Mouse (Mus musculus): ENCODE data around the gene Gtdc1. TPM values are rescaled to one million over a fixed set of nuclear protein-coding genes. Genes with fewer than 3 reads are reported as not detected.

The Gtdc1 gene
- total RNA-seq, 2 experiments from 2014 or later, result 87.1 TPM

DNA sequence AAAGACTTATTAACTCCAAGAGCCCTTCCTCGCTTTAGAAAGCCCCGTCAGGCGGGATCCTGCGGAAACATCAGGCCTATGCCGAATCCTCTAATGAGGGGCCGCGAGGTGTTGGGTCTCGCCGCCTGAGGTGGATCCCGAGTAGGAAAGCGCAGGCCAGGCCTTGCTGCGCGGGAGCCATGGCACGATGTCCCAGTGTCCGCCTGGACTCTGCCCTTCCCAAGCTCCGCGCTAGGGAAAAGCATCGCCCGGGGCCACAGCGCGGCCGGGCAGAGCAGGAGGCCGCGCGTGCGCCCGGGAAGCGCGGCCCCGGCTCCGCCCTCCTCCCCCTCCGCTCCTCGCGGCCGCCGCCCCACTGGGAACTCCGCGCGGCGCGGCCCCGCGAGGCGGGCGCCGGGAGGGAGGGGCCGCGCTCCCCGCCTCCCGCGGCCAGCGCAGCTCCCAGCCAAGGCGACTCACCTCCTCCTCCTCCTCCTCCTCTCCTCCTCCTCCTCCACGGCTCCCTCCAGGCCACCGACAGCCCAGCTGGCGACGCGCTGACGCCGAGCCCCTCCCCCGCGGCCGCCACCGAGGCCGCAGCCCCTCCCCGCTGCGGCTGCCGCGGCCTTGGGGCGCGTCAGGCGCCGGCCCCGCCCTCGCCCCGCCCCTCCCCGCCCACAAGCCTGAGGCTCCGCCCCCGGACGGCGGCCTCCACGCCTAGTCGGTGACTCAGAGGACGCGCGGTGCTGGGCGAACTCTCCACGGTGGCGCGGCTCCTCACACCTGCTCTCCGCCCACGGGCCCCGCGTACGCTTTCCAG lies 575 bp downstream of the Gtdc1 start:
- intact Hi-C loops (cut with DNase I), result loop anchor here (2.0 to 5.0 kb wide), 3 partner anchors 50 to 370 kb away; no protein-coding TSS in a partner anchor
- peak; percentile 90 to 92 for DNase-seq (ENCODE audit: low spot score in 2 of 2)

DNA sequence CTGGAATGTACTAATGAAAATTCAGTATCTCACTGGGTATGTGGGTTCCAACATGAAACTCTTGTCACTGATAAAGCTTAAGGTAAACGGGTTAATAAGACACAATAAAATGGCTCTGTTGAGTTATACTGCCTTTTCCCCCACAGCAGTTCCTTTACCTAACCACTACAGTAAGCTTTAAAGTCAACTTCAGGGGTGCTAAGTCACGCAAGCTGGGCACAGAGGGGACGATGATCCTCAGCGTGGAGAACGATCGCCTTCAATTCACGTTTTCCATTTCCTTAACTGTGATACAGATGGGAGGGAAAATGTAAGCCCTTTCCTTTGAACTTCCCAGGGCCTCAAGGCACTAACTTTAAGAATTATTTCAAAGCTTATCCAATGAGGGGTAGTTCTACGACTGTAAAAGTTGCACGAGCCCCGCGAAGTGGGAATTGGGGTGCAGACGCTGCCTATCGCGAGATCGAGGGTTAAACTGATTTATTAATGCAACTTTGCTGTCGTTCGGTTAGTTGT lies 1.2 kb downstream of the Gtdc1 start:
- no peak for DNase-seq (ENCODE audit: low spot score in 2 of 2)
- intact Hi-C loops (cut with DNase I), result loop anchor here (2.0 to 5.0 kb wide), 3 partner anchors 51 to 369 kb away; no protein-coding TSS in a partner anchor

DNA sequence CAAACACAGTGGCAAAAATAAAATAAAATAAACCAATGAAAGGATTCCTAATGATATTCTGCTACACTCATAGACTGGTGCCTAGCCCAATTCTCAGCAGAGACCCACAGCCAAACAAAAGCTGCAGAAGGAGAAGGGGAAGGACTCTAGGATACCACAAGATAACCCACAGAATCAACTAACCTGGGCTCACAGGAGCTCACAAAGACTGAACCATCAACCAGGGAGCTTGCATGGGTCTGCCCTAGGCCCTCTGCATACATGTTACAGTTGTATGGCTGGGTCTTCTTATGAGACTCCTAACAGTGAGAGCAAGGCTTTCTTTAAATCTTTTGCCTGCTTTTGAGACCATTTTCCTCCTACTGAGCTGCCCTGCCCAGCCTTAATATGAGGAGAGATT lies 2.8 kb downstream of the Gtdc1 start:
- DNase-seq (ENCODE audit: low spot score in 2 of 2), result no peak
- intact Hi-C loops (cut with DNase I), result loop anchor here (5.0 kb wide), 2 partner anchors 53 to 367 kb away; no protein-coding TSS in a partner anchor

DNA sequence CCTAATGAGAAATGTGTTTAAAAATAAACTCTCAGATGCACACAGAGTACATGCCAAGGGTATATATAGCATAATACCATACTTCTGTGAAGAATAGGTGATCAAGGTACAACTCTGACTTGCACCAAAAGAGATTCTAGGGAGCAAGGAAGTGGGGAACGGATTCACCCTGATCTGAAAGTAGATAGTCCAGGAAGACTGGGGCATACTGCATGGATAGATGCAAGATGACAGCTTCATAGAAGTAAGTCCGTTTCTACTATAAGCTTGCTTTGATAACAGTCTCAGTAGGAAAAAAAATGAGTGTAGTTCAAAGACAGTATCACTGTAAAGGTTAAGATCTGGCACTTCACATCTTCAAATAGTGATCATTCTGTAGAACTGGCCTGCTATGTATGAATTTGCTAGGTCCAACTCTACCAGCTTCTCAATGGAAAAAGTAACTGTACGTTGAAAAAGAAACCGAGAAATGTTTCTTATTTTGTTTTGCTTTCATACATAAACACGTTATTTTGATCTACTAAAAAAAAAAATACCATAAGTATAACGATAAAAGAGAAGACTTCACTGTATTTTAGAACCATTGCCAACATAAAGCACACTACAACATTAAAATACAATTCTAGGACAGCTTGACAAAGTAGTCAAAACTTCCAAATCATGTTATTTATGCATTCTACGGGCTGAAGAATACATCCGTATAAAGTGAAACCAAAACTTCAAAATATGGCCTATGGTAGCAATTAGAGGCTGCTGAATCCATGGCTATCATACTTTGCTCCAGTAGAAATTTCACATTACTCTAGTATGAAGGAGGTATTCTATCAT lies 4.2 kb downstream of the Gtdc1 start:
- intact Hi-C loops (cut with DNase I), result no loop called here
- DNase-seq (ENCODE audit: low spot score in 2 of 2), result no peak

DNA sequence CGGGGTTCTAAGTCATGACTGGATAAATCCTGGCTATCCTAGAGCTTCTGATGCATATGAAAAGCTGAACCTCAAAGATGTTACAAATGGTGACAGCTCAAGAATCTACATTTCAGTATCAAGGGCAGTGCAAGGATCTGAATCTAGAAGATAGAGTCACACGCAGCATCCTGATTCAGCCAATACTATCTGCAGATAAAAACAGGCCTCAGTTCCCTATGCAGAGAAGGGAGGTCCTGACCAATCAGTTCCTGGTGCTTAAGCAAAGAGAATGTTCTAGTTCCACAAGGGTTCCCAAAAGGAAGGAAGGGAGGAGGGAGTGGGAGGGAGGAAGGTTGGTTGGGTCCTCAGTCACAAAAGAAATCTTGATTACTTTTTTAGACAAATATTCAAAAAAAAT lies 5.0 kb downstream of the Gtdc1 start:
- intact Hi-C loops (cut with DNase I), result no loop called here
- DNase-seq (ENCODE audit: low spot score in 2 of 2), result no peak

DNA sequence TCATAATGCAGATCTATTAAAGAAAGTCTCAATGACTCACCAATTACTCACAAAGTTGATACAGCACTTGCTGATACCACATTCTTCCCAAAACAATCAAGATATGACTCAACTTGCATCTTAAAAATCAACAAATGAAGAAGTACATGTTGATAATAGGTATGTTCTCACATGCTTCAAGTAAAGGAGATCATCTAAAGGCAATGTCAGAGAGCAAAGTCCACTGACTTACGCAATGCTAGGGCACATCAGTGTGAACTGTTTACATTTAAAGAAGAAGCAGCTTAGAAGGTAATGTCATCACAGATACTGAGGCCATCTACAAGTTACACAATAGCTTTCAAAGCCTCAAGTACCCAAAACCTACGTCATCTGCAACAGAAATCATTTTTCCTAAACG lies 7.0 kb downstream of the Gtdc1 start:
- no peak for DNase-seq (ENCODE audit: low spot score in 2 of 2)
- intact Hi-C loops (cut with DNase I), result no loop called here

DNA sequence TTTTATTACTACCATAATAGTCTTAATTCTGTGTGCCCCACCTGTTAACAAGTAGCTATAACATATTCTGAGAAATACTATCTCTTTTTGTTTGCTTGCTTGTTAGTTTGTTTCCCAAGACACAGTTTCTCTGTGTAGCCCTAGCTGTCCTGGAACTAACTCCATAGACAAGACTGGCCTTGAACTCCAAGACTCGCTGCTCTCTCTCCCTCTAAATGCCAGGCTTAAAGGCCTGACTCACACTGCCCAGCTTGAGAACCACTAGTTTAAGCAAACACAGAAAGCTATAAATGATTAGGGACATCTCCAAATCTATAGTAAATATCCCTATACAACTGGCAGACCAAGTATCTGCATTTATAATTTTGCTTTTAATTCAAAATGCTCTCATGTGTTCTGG lies 8.1 kb downstream of the Gtdc1 start:
- intact Hi-C loops (cut with DNase I), result no loop called here
- DNase-seq (ENCODE audit: low spot score in 2 of 2), result no peak

DNA sequence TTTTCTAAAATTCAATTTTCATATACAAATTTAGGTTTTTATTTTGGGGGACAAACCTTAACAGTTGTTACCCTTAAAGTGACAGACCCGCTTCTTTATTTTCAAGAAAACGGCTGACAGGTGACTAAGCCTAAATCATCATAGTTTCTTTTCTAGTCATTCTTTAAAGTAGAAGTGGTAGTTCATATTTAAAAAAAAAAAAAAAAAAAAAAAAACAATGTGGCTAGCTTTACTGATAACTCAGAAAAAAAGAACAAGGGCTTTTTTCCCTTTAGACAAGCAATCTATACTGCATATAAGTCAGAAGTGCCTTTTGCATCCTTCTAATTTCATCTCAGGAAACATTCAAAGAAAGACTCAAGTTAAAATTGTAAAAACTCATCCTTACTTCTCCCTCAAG lies 8.7 kb downstream of the Gtdc1 start:
- intact Hi-C loops (cut with DNase I), result no loop called here

DNA sequence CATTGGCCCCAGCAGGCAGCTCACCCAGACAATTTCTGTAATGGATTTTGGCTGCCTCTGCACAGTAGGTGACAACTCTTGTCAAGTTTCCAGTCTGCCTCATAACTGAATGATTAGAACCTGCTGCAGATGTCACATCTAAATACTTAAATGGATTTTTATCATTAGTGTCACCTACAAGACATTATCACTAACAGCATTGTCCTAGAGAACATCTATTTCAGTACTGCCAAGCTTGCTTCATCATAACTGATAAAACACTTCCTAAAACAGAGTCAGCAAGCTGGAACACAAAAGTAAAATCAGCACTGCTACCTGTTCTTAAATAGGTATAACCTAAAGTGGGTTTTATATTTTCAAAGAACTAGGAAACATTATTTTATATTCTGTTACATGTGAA lies 11.2 kb downstream of the Gtdc1 start:
- intact Hi-C loops (cut with DNase I), result no loop called here
- DNase-seq (ENCODE audit: low spot score in 2 of 2), result no peak

More for the DNA sequence above, 8.7 kb downstream of the Gtdc1 start:
- DNase-seq (ENCODE audit: low spot score in 2 of 2), result no peak

DNA sequence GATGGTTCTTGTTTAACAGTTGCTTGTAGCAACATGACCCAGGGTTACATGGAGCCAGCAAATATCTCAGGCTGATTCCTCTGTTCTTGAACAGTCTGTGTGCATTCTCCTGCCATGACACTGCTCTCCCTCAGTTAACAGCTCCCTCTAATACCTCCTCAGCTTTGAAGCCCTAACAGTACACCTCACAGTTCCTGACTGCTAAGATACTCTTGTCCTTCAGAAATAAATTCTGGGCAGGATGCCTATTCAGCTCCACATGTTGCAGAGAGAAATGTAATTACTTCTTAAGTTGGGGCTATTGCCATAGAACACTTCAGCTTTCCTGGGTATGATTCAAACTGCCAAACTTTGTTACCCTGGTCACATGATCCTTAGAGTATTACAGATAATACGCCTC lies 29.7 kb downstream of the Gtdc1 start:
- DNase-seq (ENCODE audit: low spot score in 2 of 2), result no peak
- intact Hi-C loops (cut with DNase I), result no loop called here

DNA sequence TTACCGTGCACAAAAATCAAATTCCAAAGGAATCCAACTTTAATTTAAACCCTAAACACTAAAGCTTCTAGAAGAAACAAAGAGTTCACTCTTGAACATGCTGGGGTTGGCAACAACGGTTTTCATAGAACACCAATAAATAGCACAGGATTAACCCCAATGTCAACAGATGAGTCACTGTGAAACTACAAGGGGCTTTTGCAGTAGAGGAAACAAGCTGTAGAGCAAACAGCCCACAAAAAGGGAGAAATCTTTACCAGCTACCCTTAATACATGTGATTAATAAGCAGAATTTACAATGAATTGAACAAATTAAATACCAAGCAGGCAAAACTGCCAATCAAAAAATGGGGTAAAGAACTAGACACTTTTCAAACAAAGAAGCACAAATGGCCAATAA lies 53.7 kb downstream of the Gtdc1 start:
- no peak for DNase-seq (ENCODE audit: low spot score in 2 of 2)
- intact Hi-C loops (cut with DNase I), result no loop called here

DNA sequence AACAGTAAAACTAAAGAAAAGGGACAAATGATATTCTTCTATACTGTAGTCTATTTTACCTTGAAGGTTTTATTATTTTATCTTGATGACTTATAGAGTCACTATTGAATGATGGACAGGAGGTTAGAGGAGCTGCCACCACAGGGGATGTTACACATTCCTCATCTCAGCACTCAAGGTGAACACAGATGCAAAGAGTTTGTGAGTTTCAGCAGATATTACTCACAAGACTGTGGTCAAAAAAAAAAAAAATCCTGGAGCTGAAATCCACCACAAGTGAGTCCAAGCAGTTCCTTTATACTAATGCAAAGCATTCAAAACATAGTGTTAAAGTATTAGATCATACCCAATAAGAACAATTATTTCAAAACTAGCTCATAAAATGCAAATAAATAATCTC lies 62.7 kb downstream of the Gtdc1 start:
- no peak for DNase-seq (ENCODE audit: low spot score in 2 of 2)
- intact Hi-C loops (cut with DNase I), result no loop called here

DNA sequence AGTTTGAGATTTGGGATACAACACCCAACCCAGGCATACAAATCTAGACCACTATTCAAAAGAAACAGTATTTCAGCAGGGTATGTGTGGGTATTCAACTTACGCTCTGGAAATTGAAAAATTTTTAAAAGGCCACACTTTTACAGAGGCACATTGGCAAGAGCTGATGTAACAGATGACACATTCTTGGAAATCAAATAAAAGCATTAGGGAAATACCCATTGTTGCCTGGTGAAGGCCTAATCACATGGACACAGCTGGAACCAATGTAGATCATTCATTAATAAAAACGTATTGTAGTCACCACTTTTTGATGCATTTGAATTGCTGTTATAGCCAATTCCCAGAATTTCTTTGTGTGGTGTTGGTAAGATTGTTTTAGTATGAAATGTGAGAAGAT lies 73.0 kb downstream of the Gtdc1 start:
- DNase-seq (ENCODE audit: low spot score in 2 of 2), result no peak
- intact Hi-C loops (cut with DNase I), result no loop called here

DNA sequence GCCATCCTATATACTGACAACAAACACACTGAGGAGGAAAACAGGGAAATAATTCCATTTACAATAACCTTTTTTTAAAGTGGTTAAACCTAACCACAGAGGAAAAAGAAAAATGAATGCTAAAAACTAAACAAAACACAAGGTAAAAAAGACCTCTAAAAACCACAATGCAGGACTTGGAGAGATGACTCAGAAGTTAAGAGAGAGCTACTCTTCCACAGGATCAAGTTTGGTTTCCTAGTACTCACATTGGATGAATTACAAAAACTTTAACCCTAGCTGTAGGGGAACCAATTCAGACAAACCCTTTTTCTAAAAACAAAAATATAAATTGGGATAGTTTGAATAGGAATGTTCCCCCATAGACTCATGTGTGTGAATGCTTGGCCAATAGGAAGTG lies 77.8 kb downstream of the Gtdc1 start:
- DNase-seq (ENCODE audit: low spot score in 2 of 2), result no peak
- intact Hi-C loops (cut with DNase I), result no loop called here

DNA sequence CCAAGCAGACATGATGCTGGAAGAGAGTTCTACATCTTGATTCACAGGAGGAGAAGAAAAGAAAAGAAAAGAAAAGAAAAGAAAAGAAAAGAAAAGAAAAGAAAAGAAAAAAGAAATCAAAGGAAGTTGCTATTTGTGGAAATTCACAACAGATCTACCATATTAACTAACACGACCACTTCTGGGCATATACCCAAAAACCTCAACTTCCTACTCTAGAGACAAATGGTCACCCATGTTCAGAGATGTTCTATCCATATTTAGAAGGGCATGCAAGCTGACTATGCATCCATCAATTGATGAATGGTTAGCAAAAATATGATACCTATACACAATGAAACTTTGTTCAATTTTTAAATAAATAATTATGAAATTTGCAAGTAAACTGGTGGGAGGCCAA lies 79.3 kb downstream of the Gtdc1 start:
- DNase-seq (ENCODE audit: low spot score in 2 of 2), result no peak
- intact Hi-C loops (cut with DNase I), result no loop called here

DNA sequence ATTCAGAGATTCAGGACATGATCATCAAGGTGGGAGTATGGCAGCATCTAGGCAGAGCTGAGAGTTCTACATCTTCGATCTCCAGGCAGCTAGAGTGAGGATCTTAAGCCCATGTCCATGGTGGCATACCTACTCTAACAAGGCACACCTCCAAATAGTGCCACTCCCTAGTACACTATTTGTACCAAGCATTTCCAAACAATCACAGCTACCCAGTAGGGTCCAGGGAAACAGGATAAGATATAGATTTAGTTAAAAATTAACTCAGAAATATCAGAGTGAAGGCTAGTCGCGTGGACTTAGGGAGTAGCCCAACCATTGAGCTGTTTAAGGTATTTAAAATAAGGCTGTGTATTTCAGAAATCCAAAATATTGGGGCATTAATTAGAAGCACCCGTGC lies 82.0 kb downstream of the Gtdc1 start:
- intact Hi-C loops (cut with DNase I), result no loop called here
- no peak for DNase-seq (ENCODE audit: low spot score in 2 of 2)

DNA sequence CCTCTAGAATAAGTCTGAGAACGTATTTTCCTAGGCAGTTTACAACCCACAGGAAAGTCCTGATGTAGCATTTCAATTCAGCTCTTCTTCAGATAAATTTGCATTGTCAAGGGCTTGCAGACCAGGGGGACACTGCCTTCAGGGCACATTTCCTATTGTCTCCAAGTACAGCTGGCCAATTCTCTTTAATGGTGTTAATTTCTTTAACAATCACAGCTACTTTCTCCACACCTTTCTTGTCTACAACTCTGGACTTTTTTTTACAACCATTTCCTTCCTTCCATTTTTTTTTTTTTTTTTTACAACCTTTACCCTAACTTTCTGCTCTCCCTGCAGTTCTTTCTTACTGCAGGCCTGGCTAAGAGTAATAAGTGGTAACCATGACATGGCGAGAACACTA lies 97.7 kb downstream of the Gtdc1 start:
- intact Hi-C loops (cut with DNase I), result no loop called here
- DNase-seq (ENCODE audit: low spot score in 2 of 2), result no peak

DNA sequence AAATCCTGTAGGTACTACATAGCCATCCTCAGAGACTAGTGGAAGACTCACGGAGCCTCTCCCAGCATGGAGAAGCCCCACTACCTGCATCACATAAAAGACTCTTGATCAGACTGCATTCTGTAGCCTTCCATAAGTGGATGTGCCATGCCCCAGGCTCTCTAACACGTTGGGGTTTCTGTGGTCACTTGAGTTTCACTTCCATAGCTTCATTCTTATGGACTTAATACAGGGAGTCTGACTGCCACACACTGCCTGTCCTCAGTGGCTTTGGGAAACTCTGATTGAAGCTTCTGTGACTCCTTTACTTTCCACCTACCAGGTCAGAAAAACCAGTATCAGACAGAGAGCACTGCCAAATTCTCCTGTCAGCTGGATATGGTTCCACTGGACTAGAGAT lies 98.1 kb downstream of the Gtdc1 start:
- intact Hi-C loops (cut with DNase I), result no loop called here
- DNase-seq (ENCODE audit: low spot score in 2 of 2), result no peak

DNA sequence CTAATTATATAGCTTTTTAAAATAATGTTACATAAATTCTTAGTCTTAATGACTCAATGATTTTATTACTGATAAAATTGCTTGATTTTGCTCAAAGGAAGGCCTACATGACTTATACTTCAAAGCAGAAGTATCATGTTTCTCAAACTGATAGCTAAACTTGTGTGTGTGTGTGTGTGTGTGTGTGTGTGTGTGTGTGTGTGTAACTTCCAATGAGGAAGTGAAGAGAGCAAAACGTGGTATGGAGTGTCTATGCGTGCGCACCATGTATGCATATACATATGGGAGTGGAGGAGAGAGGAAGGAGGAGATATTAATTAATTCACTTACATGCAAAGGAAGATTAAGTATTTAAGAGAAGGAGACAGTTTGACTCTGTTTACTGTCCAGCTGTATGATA lies 100.8 kb downstream of the Gtdc1 start:
- intact Hi-C loops (cut with DNase I), result no loop called here
- no peak for DNase-seq (ENCODE audit: low spot score in 2 of 2)

DNA sequence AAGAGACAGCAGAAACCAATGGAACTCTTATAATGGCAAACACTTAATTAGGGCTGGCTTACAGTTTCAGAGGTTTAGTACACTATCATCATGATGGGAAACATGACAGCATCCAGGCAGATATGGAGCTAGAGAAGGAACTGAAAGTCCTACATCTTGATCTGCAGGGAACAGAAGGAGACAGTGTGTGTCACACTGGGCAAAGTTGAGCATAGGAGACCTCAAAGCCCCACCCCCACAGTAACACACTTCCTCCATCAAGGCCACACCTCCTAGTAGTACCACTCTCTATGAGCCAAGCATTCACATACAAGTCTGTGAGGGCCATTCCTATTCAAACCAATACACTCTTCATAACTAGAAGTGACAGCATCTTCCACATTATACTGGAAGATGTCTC lies 109.7 kb downstream of the Gtdc1 start:
- no peak for DNase-seq (ENCODE audit: low spot score in 2 of 2)
- intact Hi-C loops (cut with DNase I), result no loop called here

DNA sequence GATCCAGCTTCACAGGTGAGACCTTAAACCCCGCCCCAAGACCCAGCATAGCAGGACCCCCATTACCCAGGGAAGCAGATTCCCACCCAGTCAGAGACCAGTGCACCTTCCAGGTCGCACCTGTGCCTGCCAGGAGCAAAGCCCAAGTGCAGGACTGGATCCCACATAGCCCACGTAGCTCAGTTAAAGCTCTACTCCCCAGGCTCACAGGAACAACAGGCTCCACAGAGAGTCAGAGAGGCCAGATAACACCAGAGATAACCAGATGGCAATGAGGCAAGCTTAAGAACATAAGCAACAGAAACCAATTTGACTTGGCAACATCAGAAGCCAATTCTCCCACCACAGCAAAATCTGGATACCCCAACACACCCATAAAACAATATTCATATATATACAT lies 113.7 kb downstream of the Gtdc1 start:
- DNase-seq (ENCODE audit: low spot score in 2 of 2), result no peak
- intact Hi-C loops (cut with DNase I), result no loop called here
